Mouse (Mus musculus) heart, embryonic 14.5 days (tissue): ENCODE results near the gene Zfp36l1. TPM values are rescaled to one million over a fixed set of nuclear protein-coding genes. Genes with fewer than 3 reads are reported as not detected.

ENCODE experiments used
- ATAC-seq: fragments of 200-750 bp; cut with Nextera tagmentation; 2 replicates; pipeline ENCODE4 v1.8.0; 2017; ENCODE audit warnings: low read depth, moderate TSS enrichment; ENCODE audit not compliant: insufficient number of reproducible peaks, insufficient read depth, low FRiP score
- H3K27ac ChIP-seq, 2 experiments: fragments of 200-500 bp in 1 of 2; fragments of 300-500 bp in 1 of 2; sonication (generic) in 1 of 2; replicated peaks in 1 of 2; 2 replicates each; pipeline ENCODE4 v1.5.1; 2012 to 2014; ENCODE audit warnings: low read depth in 2 of 2, low read length in 2 of 2, control low read depth in 1 of 2, mild to moderate bottlenecking in 1 of 2, mixed read lengths in 1 of 2; ENCODE audit not compliant: control insufficient read depth in 1 of 2, insufficient read depth in 1 of 2
- H3K27me3 ChIP-seq: fragments of 300-500 bp; sonication (generic); 2 replicates; pipeline ENCODE4 v1.6.1; 2014; ENCODE audit warnings: mild to moderate bottlenecking, low read length, control low read depth; ENCODE audit not compliant: control insufficient read depth, insufficient read depth
- H3K36me3 ChIP-seq: fragments of 300-500 bp; sonication (generic); 2 replicates; pipeline ENCODE4 v1.6.1; 2014; ENCODE audit warnings: mild to moderate bottlenecking, control low read depth, low read length, mixed read lengths; ENCODE audit not compliant: control insufficient read depth, insufficient read depth
- H3K4me1 ChIP-seq, 2 experiments: fragments of 200-500 bp in 1 of 2; fragments of 300-500 bp in 1 of 2; sonication (generic) in 1 of 2; 2 replicates each; pipeline ENCODE4 v1.6.1; 2012 to 2014; ENCODE audit warnings: low read length in 2 of 2, control low read depth in 1 of 2, mixed read lengths in 1 of 2; ENCODE audit not compliant: control insufficient read depth in 2 of 2, insufficient read depth in 2 of 2
- H3K4me2 ChIP-seq: fragments of 300-500 bp; sonication (generic); 2 replicates; pipeline ENCODE4 v1.6.1; 2014; ENCODE audit warnings: mild to moderate bottlenecking, low read length
- H3K4me3 ChIP-seq, 2 experiments: fragments of 200-500 bp in 1 of 2; fragments of 300-500 bp in 1 of 2; sonication (generic) in 1 of 2; 2 replicates each; pipeline ENCODE4 v1.5.1; 2012 to 2014; ENCODE audit warnings: low read length in 2 of 2, mild to moderate bottlenecking in 2 of 2, control low read depth in 1 of 2, low read depth in 1 of 2, moderate library complexity in 1 of 2; ENCODE audit not compliant: control insufficient read depth in 1 of 2, insufficient read depth in 1 of 2
- H3K9ac ChIP-seq: fragments of 300-500 bp; sonication (generic); 2 replicates; pipeline ENCODE4 v1.6.1; 2014; ENCODE audit warnings: mild to moderate bottlenecking, low read length
- H3K9me3 ChIP-seq: fragments of 300-500 bp; sonication (generic); 2 replicates; pipeline ENCODE4 v1.6.1; 2016; ENCODE audit warnings: low read length, control low read depth; ENCODE audit not compliant: control insufficient read depth
- WGBS: fragments of 180-500 bp; shearing (Covaris S2); extraction: QIAGEN DNeasy Blood & Tissue Kit; methylation state at CpG from one replicate; pipeline ENCODE4 v1.1.7; 2014; 5-methylcytosine and 5-hydroxymethylcytosine counted together
- polyA plus RNA-seq: library from polyadenylated mRNA; unstranded; fragments of >200 nt; fragmentation: Nextera tagmentation; extraction: Ambion mirVana; gene quantifications from 2 replicates; pipeline ENCODE4 v1.2.1, GENCODE M21; 2014

Gene Zfp36l1
- polyA plus RNA-seq, 1 experiment from 2014 or later: 125 TPM

DNA sequence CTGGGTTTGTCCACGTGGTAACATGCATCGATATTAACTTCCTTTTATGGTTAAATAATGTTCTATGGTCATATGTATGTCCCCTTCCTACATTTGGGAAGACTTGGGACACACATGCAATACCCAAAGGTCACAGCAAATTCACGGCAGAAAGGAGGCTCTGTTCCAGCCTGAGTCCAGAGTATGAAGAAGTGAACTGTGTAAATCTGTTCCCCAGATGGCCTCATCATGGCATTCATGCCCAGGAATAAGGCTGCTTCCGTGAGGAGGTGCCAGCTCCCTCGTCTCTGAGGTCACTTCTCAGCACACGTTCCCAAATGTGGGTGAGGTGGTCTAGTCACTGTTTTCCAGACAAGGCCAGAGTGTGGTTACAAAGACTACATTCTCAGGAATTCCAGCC, 24.4 kb upstream of the Zfp36l1 start:
- Histone ChIP-seq H3K4me2 (no peak overlapping the region), H3K36me3 (no peaks in the 10 kb centered on the region), H3K9me3 (no peaks in the 10 kb centered on the region), H3K4me3 (no peak overlapping the region), H3K27ac (peak overlapping the region in 1 of 2 experiments; percentile 90; a peak in 3 of 4 replicates), H3K4me1 (peaks cover 21 to 24% of the 10 kb centered on the region in 2 experiments), H3K9ac (no peak overlapping the region), H3K27me3 (no peaks in the 10 kb centered on the region)
- ATAC-seq: no peak
- 85% methylated on average over 6 of the region's 6 CpGs for WGBS

DNA sequence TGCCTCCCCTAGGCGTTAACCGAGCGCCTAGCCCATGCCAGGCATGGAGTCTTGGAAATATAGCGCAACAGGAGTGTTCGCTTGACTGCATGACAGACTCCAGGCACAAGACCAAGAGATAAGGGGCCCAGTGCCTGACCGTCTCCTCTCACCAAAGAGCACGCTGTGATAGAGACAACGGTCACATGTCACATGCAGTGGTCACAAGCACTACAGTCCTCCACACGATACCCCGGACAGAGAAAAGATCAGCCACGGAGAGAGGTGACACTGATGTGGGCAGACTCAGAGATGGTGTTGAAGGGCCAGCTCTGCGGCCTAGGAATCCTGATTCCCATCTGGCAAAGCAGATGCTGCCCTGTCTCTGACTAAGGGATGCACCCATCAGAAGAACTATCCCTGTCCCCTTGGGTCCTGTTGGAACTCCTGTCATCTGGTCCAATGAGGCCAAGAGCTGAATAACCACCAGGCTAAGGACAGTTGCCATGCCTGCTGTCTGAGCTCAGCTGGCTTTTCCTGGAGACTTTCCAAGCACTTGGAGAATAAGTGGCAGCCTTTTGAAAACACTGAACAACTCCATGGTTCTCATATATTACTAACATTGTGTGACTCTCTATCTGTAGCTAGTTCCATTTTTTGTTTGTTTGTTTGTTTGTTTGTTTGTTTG, 23.6 kb upstream of the Zfp36l1 start:
- H3K27ac ChIP-seq: peak overlapping the region; percentile 73 to 90
- 11% methylated on average over 12 of the region's 12 CpGs for WGBS
- no peaks in the 10 kb centered on the region for H3K36me3 ChIP-seq
- no peak overlapping the region for H3K4me3 ChIP-seq
- peak overlapping the region; percentile 12; the same call in 1 of the 2 replicates for H3K4me2 ChIP-seq
- peaks cover 29 to 32% of the 10 kb centered on the region in 2 experiments for H3K4me1 ChIP-seq
- H3K27me3 ChIP-seq: no peaks in the 10 kb centered on the region
- H3K9ac ChIP-seq: no peak overlapping the region; the same call in 1 of the 2 replicates
- ATAC-seq: peak; percentile 79
- H3K9me3 ChIP-seq: no peaks in the 10 kb centered on the region

DNA sequence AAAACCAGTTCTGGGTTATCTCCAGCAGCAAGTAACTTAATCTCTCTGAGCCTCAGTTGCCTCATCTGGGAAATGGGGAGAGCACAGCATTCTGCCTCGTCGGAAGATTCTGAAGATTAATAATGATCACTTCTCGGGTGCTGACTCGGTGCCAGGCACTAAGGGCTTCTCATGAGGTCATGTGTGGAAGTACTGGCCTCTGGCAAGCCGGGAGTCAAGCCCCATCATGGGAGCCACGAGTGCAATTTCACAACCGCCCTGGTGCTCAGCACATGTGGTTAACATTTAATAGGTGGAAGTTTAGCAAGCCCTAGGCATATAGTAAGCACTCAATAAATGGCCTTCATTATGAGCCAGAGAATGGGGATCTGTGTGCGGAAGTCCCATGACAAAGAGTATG, 22.4 kb upstream of the Zfp36l1 start:
- Histone ChIP-seq H3K4me1 (peaks cover 39 to 43% of the 10 kb centered on the region in 2 experiments), H3K4me2 (no peak overlapping the region), H3K36me3 (no peaks in the 10 kb centered on the region), H3K27ac (no peak overlapping the region), H3K27me3 (no peaks in the 10 kb centered on the region), H3K4me3 (no peak overlapping the region), H3K9ac (no peak overlapping the region), H3K9me3 (no peaks in the 10 kb centered on the region)
- WGBS: 88% methylated on average over 8 of the region's 8 CpGs
- ATAC-seq: no peak

DNA sequence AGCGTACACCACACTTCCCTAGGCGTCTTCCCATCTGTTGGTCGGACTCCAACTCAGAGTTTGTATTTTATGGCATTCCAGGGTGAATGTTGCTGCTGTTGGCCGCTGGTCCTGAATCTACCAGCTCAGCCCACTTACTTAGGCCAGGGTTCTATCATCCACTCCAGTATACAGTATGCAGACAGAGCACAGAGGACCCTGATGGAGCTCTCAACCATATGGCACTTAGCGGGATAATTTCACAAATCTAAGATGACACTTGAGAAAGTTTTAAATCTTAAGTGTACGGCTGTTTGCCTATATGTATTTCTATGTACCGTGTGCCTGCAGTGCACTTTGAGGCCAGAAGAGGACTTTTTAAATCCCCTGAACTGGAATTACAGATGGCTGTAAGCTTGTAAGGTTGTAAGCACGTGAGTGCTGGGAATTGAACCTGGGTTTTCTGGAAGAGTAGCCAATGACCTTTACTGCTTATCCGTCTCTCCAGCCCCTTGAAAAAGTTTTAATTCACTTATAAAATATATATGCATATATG, 20.3 kb upstream of the Zfp36l1 start:
- Histone ChIP-seq H3K27ac (peak overlapping the region in 1 of 2 experiments; percentile 99; a peak in 2 of 4 replicates), H3K9me3 (no peaks in the 10 kb centered on the region), H3K9ac (peak overlapping the region; percentile 94; the same call in 1 of the 2 replicates), H3K4me1 (peaks cover 46 to 51% of the 10 kb centered on the region in 2 experiments), H3K4me3 (peak overlapping the region in 1 of 2 experiments; percentile 72; a peak in 1 of 4 replicates), H3K4me2 (peak overlapping the region; percentile 81), H3K36me3 (no peaks in the 10 kb centered on the region), H3K27me3 (no peaks in the 10 kb centered on the region)
- WGBS: 44% methylated on average over 9 of the region's 9 CpGs
- no peak for ATAC-seq

DNA sequence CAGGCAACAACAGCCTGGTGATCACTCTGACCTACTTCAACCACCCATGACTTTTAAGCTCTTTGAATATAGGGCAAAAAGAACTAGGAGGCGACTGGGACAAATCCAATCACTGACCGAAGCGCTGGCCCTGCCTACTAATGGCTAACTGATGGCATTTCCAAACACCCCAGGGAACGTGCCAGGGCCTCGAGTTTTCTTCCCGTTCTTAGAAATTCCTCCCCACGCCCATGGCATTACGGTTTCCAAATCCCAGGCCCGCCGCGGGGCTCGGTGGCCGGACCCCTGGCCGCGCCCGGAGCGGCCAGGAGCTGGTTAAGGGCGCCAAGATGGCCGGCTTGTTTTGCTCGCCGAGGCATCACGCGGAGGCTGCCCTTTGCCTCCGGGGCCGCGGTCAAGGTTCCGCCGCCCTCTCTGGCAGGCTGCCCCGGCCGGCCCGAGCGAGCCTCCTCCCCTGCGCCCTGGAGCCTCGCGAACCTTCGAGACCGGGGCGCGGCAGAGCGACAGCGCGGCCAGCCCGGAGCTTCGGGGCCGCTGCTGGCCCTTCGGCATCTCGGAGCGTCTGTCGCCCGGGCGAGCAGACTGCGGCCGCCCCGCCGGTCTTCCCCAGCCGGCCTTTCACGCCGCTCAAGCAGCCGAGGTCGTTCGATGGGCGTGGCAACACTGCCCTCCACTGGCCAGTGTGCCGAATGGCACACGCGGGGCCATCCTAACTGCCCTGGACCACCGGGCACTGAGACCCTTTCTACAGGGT, 19.6 kb upstream of the Zfp36l1 start:
- Histone ChIP-seq H3K4me1 (peaks cover 43 to 45% of the 10 kb centered on the region in 2 experiments), H3K9me3 (no peaks in the 10 kb centered on the region), H3K9ac (peak overlapping the region; percentile 94), H3K4me3 (peak overlapping the region; percentile 70 to 72), H3K4me2 (peak overlapping the region; percentile 81), H3K36me3 (no peaks in the 10 kb centered on the region; the same call in 1 of the 2 replicates), H3K27ac (peak overlapping the region; percentile 97 to 99), H3K27me3 (no peaks in the 10 kb centered on the region)
- under 1% methylated on average over 61 of the region's 66 CpGs for WGBS
- ATAC-seq: peak; percentile 72

DNA sequence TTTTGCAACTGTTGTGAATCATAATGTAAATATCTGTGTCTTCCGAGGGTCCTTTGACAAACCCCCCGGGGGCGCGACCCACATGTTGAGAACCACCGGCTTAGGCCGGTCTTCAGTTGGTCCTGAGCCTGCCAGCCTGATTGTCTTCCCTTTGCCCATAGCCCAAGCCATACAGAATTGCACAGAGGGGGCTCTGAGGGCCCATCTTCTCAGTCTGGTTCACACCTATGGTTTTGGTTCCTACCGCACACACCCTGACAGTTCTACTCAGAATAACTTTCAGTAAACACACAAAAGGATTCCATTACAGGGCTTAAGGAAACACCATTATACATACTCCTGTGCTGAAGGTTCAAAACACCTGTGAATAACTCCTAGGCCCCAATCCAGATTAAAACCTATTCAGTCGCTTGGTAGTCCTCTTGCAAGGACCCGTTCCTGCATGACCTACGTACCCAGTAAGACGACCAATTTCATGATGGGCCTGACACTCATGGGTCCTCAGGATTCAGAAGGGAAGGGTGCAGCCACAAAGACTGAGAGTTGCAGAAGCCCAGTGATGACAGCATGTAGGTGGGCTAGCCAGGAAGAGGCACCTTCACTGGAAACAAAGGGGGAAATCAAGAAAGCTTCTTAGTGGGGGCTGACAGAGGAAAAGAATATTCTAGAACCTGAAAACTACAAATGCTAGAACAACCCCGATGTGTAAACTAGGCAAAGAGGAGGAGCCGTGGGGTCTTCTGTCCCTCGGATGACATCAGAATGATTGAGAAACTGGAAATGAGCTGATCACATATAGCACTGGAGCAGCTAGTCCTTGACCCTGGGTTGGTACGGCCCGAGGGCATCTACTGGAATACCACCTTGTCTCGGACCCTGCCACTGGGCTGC, 18.8 kb upstream of the Zfp36l1 start:
- H3K4me1 ChIP-seq: peaks cover 39 to 40% of the 10 kb centered on the region in 2 experiments
- no peak for ATAC-seq

More for the DNA sequence above, 18.8 kb upstream of the Zfp36l1 start:
- Histone ChIP-seq H3K36me3 (peaks cover under 1% of the 10 kb centered on the region), H3K9ac (peak overlapping the region; percentile 94), H3K4me3 (peak overlapping the region; percentile 70 to 72), H3K4me2 (peak overlapping the region; percentile 81), H3K9me3 (no peaks in the 10 kb centered on the region), H3K27me3 (no peaks in the 10 kb centered on the region), H3K27ac (peak overlapping the region; percentile 97 to 99)
- 58% methylated on average over 17 of the region's 17 CpGs for WGBS
